Mouse (Mus musculus) ovary, postnatal 36 days (tissue): ENCODE data around the gene Ptprg.

Experiments used
- DNase-seq: peaks from one replicate; pipeline ENCODE4 v3.0.0; 2022; ENCODE audit warnings: low spot score, mixed read lengths

The Ptprg gene

GRCm38 (mm10) chr14:11553273-11553665 is at the start of gene Ptprg:
TSS of gene Ptprg (plus strand) at chr14:11553532.
- peak; percentile 87 for DNase-seq

DNA sequence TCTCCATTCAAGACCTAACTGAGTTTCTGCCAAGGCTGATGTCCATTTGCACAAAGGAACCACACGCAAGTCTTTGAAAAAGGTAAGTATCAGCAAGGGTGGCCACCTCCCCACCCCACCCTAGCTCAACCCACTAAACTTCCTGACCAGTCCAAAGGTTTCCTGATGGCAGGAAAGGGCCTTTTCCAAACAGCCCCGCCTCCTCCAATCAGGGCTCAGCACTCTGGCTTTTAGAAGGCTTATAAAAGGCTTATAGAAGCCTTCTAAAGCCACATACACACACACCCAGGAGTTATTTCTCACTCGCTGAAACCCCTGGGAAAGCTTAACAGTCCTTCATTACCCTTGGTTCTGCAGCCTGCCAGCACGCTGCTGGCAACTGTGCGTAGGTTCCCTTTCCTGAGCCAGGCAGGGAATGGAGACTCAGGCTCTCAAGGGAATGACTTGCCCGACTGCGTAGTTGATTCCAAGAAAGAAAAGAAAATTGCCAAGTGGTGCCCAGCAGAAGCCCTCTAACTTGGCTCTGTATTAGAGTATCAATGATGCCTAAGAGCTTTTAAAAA is 49.4 kb upstream of the Ptprg start:
- DNase-seq: no peak

DNA sequence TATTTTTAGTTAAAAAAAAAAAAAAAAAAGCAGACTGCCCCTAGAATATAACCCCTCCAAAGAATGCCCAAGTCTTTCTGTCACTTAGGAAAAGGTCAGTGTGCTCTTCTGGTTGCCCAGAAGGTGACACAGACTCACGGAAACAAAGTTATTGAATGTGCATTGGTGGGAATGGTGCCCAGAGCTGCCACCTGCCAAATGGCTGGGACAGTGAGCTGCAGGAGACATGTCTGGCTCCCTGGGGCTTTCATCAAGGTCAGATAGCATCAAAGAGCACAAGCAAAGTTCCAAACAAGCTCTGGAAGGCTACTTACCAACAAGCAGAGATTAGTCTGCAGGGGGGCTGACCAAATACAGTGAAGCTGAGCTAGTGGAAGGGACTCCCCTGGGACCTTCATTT is 43.2 kb upstream of the Ptprg start:
- peak; percentile 32 for DNase-seq

GRCm38 (mm10) chr14:11519171-11519570 is 34.2 kb upstream of the Ptprg start:
- no peak for DNase-seq

DNA sequence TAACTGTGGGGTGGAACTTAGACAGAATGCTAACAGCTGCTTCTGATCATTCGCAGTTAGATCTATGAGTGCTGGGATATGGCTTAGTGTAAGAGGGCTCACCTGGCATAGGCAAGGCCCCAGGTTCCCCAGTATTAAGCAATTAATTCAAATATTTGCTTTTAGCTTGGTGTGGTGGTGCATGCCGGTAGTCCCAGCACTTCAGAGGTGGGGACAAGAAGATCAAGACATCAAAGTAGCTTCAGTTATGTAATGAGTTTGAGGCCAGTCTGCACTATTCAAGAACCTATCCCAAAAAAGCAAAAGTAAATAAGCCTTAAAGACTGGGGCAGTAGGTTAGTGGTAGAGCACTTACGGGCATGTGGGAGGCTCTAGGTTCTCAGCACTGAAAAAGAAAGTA is 30.3 kb upstream of the Ptprg start:
- DNase-seq: no peak

GRCm38 (mm10) chr14:11529591-11529990 is 23.7 kb upstream of the Ptprg start:
- DNase-seq: no peak

DNA sequence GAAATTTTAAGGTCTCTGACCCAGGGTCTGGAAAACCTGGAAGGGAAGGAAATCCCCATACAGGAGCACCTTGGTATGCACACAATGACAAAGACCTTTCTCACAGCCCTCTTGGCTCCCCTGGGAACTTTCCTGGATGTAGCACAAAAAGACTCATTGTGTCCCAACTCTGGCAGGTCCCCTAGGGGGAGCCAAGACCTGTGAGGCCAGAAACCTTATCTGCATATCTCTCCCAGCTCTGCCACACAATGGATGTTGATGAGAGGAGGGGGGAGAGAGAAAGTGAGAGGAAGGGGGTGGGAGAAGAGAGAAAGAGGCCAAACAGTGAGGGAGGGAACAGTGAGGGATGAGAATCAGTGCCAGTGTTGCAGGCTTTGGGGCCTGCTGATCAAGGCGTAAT is 18.9 kb upstream of the Ptprg start:
- no peak for DNase-seq

GRCm38 (mm10) chr14:11536121-11536520 is 17.2 kb upstream of the Ptprg start:
- no peak for DNase-seq

- no peak for DNase-seq
Observed at GRCm38 (mm10) chr14:11551892-11552291, 1.4 kb upstream of the Ptprg start.

DNA sequence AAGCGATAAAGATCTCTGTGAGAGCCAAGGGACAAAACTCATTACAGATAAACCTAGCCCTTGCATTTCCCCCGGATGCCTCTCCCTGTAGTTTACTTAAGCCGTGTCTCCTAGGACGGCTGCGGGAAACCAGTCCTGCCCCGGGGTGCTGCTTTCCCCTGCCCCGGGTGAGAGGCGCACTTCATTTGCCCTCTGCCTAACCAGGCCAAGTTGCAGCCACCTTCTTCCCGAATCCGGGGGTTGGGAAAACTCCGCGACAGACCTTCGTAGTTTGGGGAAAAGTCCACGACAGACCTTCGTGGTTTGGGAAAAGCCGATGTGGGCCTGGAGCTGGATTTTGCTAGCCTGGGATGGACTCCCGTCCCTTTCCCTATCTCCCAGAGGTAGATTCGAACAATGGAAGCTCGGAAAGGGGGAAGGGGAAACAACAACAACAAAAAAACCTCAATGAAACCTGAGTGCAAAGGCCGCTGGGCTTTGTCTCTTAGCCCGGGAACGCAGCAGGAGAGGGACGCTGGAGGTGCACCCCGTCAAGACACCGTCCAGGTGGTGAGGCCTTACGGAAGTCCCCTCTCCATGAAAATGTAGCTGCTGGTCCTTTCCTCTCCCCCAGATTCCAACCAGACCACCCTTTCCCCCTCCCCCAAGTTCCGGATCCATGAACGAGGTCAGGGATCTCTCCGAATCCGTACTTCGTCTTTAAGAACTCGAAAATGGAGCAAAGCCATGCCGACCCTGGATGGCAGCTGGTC is 635 bp upstream of the Ptprg start:
- peak; percentile 37 for DNase-seq

- no peak for DNase-seq
Observed at GRCm38 (mm10) chr14:11553679-11554305, 460 bp downstream of the Ptprg start.

GRCm38 (mm10) chr14:11554306-11555041 is 1.1 kb downstream of the Ptprg start:
- DNase-seq: peak; percentile 67

GRCm38 (mm10) chr14:11555061-11555501 is 1.7 kb downstream of the Ptprg start:
- peak; percentile 41 for DNase-seq

- DNase-seq: peak; percentile 35
Observed at GRCm38 (mm10) chr14:11555521-11556355, 2.4 kb downstream of the Ptprg start.

DNA sequence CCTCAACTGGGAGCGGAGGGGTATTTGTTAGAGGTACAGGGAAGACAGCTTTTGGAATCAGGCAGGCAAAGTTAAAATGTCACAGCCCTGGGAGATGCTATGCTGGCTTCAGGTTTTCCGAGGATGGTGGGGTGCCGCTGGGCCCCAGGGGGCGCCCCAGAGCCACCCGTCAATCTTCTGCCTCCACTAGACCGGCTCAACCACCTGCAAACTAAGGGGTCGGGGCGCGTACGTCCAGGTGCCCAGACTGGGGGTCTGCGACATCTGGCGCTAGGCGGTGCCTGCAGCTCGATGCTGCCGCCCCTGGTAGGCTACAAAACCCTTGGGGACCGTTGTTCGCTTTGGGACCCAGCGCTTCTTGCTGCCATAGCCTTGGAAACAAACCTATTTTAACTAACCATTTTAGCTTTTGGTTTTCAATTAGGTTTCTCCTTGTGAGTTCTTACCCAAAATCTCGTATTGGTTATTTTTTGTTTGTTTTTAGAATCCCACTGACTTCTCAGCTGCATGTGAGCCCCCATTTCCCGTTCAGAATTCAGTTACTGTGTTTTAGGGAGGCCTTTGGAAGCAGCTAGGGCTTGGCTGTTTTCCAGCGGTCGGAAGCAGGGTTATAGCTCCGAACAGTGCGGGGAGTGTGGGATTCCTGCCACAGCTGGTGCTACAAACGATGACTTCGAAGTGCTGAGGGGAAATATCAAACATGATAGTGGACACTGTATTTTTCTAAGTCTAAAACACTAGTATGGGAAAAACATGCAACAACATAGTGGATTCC is 3.2 kb downstream of the Ptprg start:
- peak; percentile 71 for DNase-seq

GRCm38 (mm10) chr14:11558496-11558895 is 5.2 kb downstream of the Ptprg start:
- no peak for DNase-seq

DNA sequence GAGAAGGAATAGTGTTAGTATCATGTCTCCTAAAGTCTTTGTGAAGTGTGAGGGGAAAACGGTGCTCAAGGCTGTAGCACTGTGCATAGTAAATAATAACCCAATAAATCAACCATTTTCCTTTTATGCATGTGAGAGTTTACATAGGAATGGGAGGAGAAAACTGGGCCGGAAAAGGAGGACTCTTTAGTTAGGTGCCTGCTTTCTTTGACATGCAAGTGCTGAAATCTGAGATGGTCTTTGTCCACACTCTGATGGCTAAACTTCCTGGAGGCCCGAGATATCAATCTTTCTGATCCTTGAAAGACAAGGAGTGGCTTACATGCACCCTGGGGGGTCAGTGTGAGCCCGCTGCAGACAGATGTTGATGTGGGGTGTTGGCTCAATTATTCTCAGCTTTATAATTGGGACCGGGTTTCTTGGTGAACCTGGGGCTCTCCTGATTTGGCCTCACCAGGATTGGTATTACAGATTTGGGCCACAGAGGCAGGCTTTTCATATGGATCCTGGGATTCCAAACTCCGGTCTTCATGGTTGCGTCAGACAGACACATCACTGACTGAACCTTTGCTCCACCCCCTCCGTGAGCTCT is 7.4 kb downstream of the Ptprg start:
- no peak for DNase-seq

DNA sequence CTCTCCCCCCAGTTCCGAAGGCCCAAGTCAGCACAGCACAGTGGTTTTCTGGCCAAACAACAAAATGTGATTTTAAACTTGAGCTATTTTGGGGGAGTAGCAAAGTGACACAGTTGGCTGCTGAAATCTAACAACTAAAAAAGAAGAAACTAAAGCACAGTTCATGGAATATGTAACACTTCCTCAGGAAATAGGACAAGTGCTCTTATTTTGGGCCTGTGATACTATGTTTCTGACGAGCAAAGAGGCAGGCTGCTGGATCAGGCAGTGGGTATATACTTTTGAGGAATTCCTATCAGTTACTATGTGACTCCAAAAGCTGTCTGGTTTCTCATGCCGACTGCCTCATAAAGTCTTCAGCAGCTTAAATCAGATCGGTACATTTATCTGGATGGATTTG is 8.1 kb downstream of the Ptprg start:
- DNase-seq: no peak

GRCm38 (mm10) chr14:11562870-11563269 is 9.5 kb downstream of the Ptprg start:
- DNase-seq: no peak

GRCm38 (mm10) chr14:11563656-11564055 is 10.3 kb downstream of the Ptprg start:
- no peak for DNase-seq

DNA sequence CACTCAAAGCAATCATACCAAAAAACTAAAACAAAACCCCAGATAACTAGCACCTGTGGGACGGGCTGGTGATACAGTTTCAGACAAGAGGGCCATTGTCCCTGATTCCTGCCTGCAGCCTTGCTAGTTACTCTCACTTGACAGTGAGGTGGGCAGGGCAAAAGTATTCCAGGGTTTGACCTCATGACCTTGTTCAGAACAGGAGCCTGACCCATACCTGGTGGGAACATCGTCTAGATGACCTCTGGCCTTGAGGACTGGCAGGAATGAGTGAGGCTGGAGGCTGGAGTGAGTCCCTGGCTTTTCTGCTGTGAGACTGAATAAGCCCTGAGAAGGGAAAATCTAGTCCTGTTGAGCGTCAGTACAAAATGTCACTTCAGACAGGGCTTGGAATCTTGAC is 11.1 kb downstream of the Ptprg start:
- no peak for DNase-seq
